Mouse (Mus musculus) cortical plate, adult 2 months (tissue): ENCODE measurements around the gene Espl1.

ENCODE experiments used
- CTCF ChIP-seq: fragments of 200-500 bp; IDR thresholded peaks from 2 replicates; pipeline ENCODE4 v1.5.1; 2011; ENCODE audit warnings: mild to moderate bottlenecking, control low read depth, low read length; ENCODE audit not compliant: insufficient read depth; ENCODE audit errors: extremely low read depth
- POLR2A ChIP-seq: fragments of 200-500 bp; IDR thresholded peaks from 2 replicates; pipeline ENCODE4 v1.6.1; 2011; ENCODE audit warnings: mild to moderate bottlenecking, low read length, control low read depth; ENCODE audit not compliant: insufficient read depth; ENCODE audit errors: extremely low read depth

DNA sequence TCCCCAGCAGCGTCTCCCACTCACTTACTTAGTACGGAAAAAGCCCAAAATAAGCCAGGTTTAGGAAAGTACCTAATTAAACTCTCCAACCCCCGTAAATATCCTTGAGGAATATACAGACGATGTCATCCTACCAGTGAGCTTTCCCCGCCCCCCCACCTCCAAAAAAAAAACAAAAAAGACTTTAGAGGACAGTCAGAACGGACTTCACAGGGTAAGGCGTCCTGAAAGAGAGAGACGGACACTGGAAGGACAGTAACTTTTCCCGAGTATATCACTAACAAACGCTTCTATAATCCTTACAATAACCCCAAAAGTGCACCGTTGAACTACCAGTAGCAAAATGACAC is 54.9 kb downstream of the Espl1 start:
- TF ChIP-seq POLR2A (no peak), CTCF (no peak)
